Mouse (Mus musculus) lung, embryonic 16.5 days (tissue): ENCODE measurements around the gene Grb2. TPM values are rescaled to one million over a fixed set of nuclear protein-coding genes. Genes with fewer than 3 reads are reported as not detected.

Experiments
- ATAC-seq: fragments of 200-750 bp; cut with Nextera tagmentation; 2 replicates; pipeline ENCODE4 v1.8.0; 2017; ENCODE audit warnings: low read depth, mild to moderate bottlenecking, moderate library complexity
- H3K27ac ChIP-seq: fragments of 300-500 bp; sonication (generic); 2 replicates; pipeline ENCODE4 v1.5.1; 2014; ENCODE audit warnings: mild to moderate bottlenecking, control low read depth, low read length
- H3K27me3 ChIP-seq: fragments of 300-500 bp; sonication (generic); 2 replicates; pipeline ENCODE4 v1.6.1; 2014; ENCODE audit warnings: low read depth, low read length, mixed read lengths; ENCODE audit not compliant: control insufficient read depth, insufficient read depth
- H3K36me3 ChIP-seq: fragments of 300-500 bp; sonication (generic); 2 replicates; pipeline ENCODE4 v1.6.1; 2014; ENCODE audit warnings: low read length; ENCODE audit not compliant: control insufficient read depth, insufficient read depth
- H3K4me1 ChIP-seq: fragments of 300-500 bp; sonication (generic); replicated peaks from 2 replicates; pipeline ENCODE4 v1.6.1; 2014; ENCODE audit warnings: low read length, mixed read lengths; ENCODE audit not compliant: control insufficient read depth, insufficient read depth
- H3K4me2 ChIP-seq: fragments of 300-500 bp; sonication (generic); 2 replicates; pipeline ENCODE4 v1.6.1; 2014; ENCODE audit warnings: low read depth, low read length, control low read depth
- H3K4me3 ChIP-seq: fragments of 300-500 bp; sonication (generic); 2 replicates; pipeline ENCODE4 v1.5.1; 2014; ENCODE audit warnings: mild to moderate bottlenecking, low read length, control low read depth
- H3K9ac ChIP-seq: fragments of 300-500 bp; sonication (generic); 2 replicates; pipeline ENCODE4 v1.6.1; 2014; ENCODE audit warnings: low read length, control low read depth
- H3K9me3 ChIP-seq: fragments of 300-500 bp; sonication (generic); 2 replicates; pipeline ENCODE4 v1.6.1; 2016; ENCODE audit warnings: low read length; ENCODE audit not compliant: control insufficient read depth
- WGBS: fragments of 180-500 bp; shearing (Covaris S2); extraction: QIAGEN DNeasy Blood & Tissue Kit; methylation state at CpG from one replicate; pipeline ENCODE4 v1.1.7; 2014; 5-methylcytosine and 5-hydroxymethylcytosine counted together
- polyA plus RNA-seq: library from polyadenylated mRNA; unstranded; fragments of >200 nt; fragmentation: Nextera tagmentation; extraction: Ambion mirVana; gene quantifications from 2 replicates; pipeline ENCODE4 v1.2.1, GENCODE M21; 2015

Grb2 gene
- polyA plus RNA-seq, 1 experiment from 2014 or later: 82.7 TPM

- Histone ChIP-seq H3K27ac (no peak overlapping the region), H3K4me2 (peak overlapping the region; percentile 94), H3K4me3 (no peak overlapping the region; the same call in 1 of the 2 replicates), H3K36me3 (no peaks in the 10 kb centered on the region), H3K27me3 (no peaks in the 10 kb centered on the region), H3K9ac (no peak overlapping the region), H3K4me1 (peaks cover 20% of the 10 kb centered on the region), H3K9me3 (no peaks in the 10 kb centered on the region)
- 86% methylated on average over 10 of the region's 10 CpGs for WGBS
- ATAC-seq: no peak
Observed at GRCm38 (mm10) chr11:115706584-115706983, 1.8 kb downstream of the Grb2 start.

- Histone ChIP-seq H3K9ac (no peak overlapping the region), H3K4me3 (no peak overlapping the region), H3K27me3 (no peaks in the 10 kb centered on the region), H3K4me1 (peaks cover 22% of the 10 kb centered on the region), H3K27ac (no peak overlapping the region), H3K36me3 (no peaks in the 10 kb centered on the region), H3K4me2 (no peak overlapping the region), H3K9me3 (no peaks in the 10 kb centered on the region)
- ATAC-seq: no peak
- WGBS: 83% methylated on average over 2 of the region's 2 CpGs
Observed at GRCm38 (mm10) chr11:115705561-115705960, 2.8 kb downstream of the Grb2 start.

- H3K9ac ChIP-seq: no peak overlapping the region
- no peaks in the 10 kb centered on the region for H3K27me3 ChIP-seq
- 85% methylated on average over 10 of the region's 10 CpGs for WGBS
- H3K27ac ChIP-seq: no peak overlapping the region
- no peak overlapping the region for H3K4me2 ChIP-seq
- no peak for ATAC-seq
- H3K36me3 ChIP-seq: no peaks in the 10 kb centered on the region
- H3K9me3 ChIP-seq: no peaks in the 10 kb centered on the region
- H3K4me3 ChIP-seq: no peak overlapping the region
- H3K4me1 ChIP-seq: peaks cover 28% of the 10 kb centered on the region
Observed at GRCm38 (mm10) chr11:115704648-115705047, 3.7 kb downstream of the Grb2 start.

GRCm38 (mm10) chr11:115703466-115703865, 4.9 kb downstream of the Grb2 start:
- H3K27ac ChIP-seq: no peak overlapping the region
- WGBS: 74% methylated on average over 2 of the region's 2 CpGs
- no peak overlapping the region for H3K9ac ChIP-seq
- H3K27me3 ChIP-seq: no peaks in the 10 kb centered on the region
- ATAC-seq: no peak
- H3K4me2 ChIP-seq: no peak overlapping the region
- peaks cover 28% of the 10 kb centered on the region for H3K4me1 ChIP-seq
- no peaks in the 10 kb centered on the region for H3K9me3 ChIP-seq
- H3K36me3 ChIP-seq: no peaks in the 10 kb centered on the region
- H3K4me3 ChIP-seq: no peak overlapping the region

DNA sequence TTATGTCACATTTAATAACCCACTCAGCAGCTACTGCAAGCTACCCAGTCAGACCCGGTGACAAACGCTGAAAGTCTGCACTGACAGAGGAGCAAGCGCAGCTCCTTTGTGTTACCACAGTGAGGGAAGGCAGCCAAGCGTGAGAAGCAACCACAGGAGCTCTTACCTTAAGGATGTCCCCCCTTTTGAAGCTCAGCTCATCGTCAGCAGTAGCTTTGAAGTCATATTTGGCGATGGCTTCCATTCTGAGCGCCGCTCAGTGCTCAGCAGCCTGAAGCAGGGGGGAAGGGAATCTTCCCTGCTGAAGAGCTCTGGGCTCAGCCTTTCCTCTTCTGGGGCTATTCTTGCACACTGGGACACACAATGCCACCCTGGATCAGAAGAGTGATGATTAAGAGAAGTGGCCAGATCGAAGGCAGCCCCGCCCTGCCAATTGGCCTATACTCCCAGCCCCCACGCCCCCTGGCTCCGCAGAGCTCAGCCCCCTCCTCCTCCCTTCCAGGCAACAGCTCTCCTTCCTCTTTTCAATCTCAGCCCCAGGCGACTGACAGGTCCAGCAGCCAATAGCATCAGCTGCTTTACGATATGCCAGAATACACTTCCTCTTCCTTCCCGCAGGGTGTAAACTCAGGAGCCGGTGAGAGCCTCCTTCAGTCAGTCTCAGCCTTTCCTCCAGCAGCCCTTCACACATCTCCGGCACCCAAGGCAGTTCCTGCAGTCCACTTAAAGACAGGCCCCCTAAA, 9.2 kb downstream of the Grb2 start:
- Histone ChIP-seq H3K4me2 (peak overlapping the region; percentile 70), H3K9ac (peak overlapping the region; percentile 70), H3K4me1 (peaks cover 14% of the 10 kb centered on the region), H3K36me3 (peaks cover 2% of the 10 kb centered on the region; the same call in 1 of the 2 replicates), H3K9me3 (no peaks in the 10 kb centered on the region), H3K27me3 (no peaks in the 10 kb centered on the region), H3K4me3 (peak overlapping the region; percentile 63), H3K27ac (peak overlapping the region; percentile 61)
- peak; percentile 98 for ATAC-seq
- WGBS: 11% methylated on average over 17 of the region's 17 CpGs

- H3K4me1 ChIP-seq: peaks cover 14% of the 10 kb centered on the region
- H3K27ac ChIP-seq: no peak overlapping the region
- no peak for ATAC-seq
- no peak overlapping the region for H3K4me3 ChIP-seq
- H3K27me3 ChIP-seq: no peaks in the 10 kb centered on the region
- H3K4me2 ChIP-seq: no peak overlapping the region
- no peaks in the 10 kb centered on the region for H3K9me3 ChIP-seq
- H3K9ac ChIP-seq: no peak overlapping the region
- H3K36me3 ChIP-seq: peaks cover 2% of the 10 kb centered on the region; the same call in 1 of the 2 replicates
- 80% methylated on average over 3 of the region's 3 CpGs for WGBS
Observed at GRCm38 (mm10) chr11:115697722-115698121, 10.7 kb downstream of the Grb2 start.

DNA sequence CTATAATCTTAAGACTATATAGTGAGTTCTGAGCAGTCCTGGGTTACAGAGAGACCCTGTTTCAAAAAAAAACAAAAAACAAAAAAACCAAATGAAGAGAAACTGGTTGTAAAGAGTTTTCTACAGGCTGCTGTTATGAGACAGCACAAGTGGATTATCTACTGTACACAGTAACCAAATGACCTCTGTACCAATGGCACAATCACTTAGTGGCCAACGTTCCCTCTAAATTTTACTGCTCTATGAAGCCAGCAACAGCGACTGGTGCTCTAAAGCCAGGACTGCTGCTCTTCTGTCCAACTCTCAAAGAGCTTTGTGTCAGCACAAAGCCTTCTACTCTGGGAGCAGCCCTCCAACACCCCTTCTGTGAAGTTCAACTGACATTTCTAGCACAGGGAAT, 11.3 kb downstream of the Grb2 start:
- H3K4me1 ChIP-seq: peaks cover 14% of the 10 kb centered on the region
- H3K9ac ChIP-seq: no peak overlapping the region
- H3K27me3 ChIP-seq: no peaks in the 10 kb centered on the region
- no peak for ATAC-seq
- H3K4me3 ChIP-seq: no peak overlapping the region
- H3K36me3 ChIP-seq: peaks cover 2% of the 10 kb centered on the region; the same call in 1 of the 2 replicates
- no peak overlapping the region for H3K27ac ChIP-seq
- 88% methylated on average over 2 of the region's 2 CpGs for WGBS
- H3K4me2 ChIP-seq: no peak overlapping the region
- H3K9me3 ChIP-seq: no peaks in the 10 kb centered on the region

GRCm38 (mm10) chr11:115696471-115696870, 11.9 kb downstream of the Grb2 start:
- H3K27me3 ChIP-seq: no peaks in the 10 kb centered on the region
- WGBS: 56% methylated on average over 4 of the region's 4 CpGs
- H3K27ac ChIP-seq: no peak overlapping the region
- ATAC-seq: no peak
- no peak overlapping the region for H3K9ac ChIP-seq
- H3K4me2 ChIP-seq: no peak overlapping the region
- peaks cover 14% of the 10 kb centered on the region for H3K4me1 ChIP-seq
- no peaks in the 10 kb centered on the region for H3K9me3 ChIP-seq
- peaks cover 2% of the 10 kb centered on the region; the same call in 1 of the 2 replicates for H3K36me3 ChIP-seq
- H3K4me3 ChIP-seq: no peak overlapping the region

DNA sequence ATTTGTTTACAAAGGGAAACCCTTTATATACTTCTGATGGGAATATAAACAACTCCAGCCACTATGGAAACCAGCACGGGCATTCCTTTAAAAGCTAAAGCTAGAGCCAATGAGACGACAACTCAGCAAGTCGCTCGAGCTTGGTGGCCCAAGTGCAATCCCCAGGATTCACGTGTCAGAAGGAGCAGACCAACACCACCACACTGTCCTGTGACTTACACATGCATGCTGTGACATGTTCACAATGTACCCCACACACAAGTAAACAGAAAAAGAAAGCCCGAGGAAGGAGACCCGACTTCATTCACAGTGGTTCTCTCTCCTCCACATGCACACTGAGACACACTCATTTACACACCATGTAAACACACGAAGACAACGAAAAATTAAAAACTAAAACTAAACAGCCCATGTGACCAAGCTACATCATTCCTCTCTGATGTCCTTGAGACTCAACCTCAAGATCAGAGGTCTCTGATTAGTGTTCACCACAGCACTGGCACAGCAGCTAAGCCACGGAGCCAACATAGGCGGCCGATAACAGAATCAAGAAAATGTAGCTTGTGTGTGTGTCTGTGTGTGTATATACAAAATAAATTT, 14.3 kb downstream of the Grb2 start:
- ATAC-seq: no peak
- H3K36me3 ChIP-seq: peaks cover 5% of the 10 kb centered on the region; the same call in 1 of the 2 replicates
- peaks cover 3% of the 10 kb centered on the region; the same call in 1 of the 2 replicates for H3K4me1 ChIP-seq
- WGBS: 81% methylated on average over 12 of the region's 12 CpGs
- no peaks in the 10 kb centered on the region for H3K27me3 ChIP-seq
- no peak overlapping the region for H3K4me2 ChIP-seq
- H3K9ac ChIP-seq: no peak overlapping the region
- H3K27ac ChIP-seq: no peak overlapping the region
- H3K4me3 ChIP-seq: no peak overlapping the region
- no peaks in the 10 kb centered on the region for H3K9me3 ChIP-seq
